Mouse (Mus musculus) B cell, adult 2 months (primary cell): ENCODE data around the gene Glce.
A peak's percentile ranks its signal among the peaks of the same experiment; 100 is the strongest.

Experiments
- DNase-seq, 2 experiments: peaks; one replicate each; pipeline ENCODE4 v3.0.0; 2022

The Glce gene

GRCm38 (mm10) chr9:62025056-62025455, 97.4 kb downstream of the Glce start:
- no peak for DNase-seq

- DNase-seq, result no peak
Observed at GRCm38 (mm10) chr9:62023879-62024278, 98.6 kb downstream of the Glce start.

- no peak for DNase-seq
Observed at GRCm38 (mm10) chr9:62022961-62023680, 99.3 kb downstream of the Glce start.

GRCm38 (mm10) chr9:62021583-62022120, 100.8 kb downstream of the Glce start:
- DNase-seq, result no peak

- DNase-seq, result no peak
Observed at GRCm38 (mm10) chr9:62020259-62020658, 102.2 kb downstream of the Glce start.

GRCm38 (mm10) chr9:62018229-62019093, 104.0 kb downstream of the Glce start:
- no peak for DNase-seq

GRCm38 (mm10) chr9:62017329-62017728, 105.1 kb downstream of the Glce start:
- DNase-seq, result no peak

GRCm38 (mm10) chr9:62015504-62015903, 107.0 kb downstream of the Glce start:
- DNase-seq, result peak; percentile 29 to 33

GRCm38 (mm10) chr9:62013316-62014097, 108.9 kb downstream of the Glce start:
- DNase-seq, result no peak

- no peak for DNase-seq
Observed at GRCm38 (mm10) chr9:62008360-62008759, 114.1 kb downstream of the Glce start.
